Mouse (Mus musculus) heart, adult 10 weeks (tissue): ENCODE measurements around the gene Ltb4r1. TPM values are rescaled to one million over a fixed set of nuclear protein-coding genes. Genes with fewer than 3 reads are reported as not detected.

ENCODE experiments used
- polyA plus RNA-seq: library from polyadenylated mRNA; stranded (reverse); fragments of 350-450 nt; fragmentation: Illumina TruSeq; extraction: RNeasy Lipid Tissue Mini Kit (QIAGEN cat#74804); gene quantifications from one replicate; pipeline ENCODE4 v1.2.3, GENCODE M21; 2014; ENCODE audit warnings: low read depth, low replicate concordance

Gene Ltb4r1
- polyA plus RNA-seq: 0.45 TPM

GRCm38 (mm10) chr14:55765696-55766095 lies at the start of gene Ltb4r1:
Gene Ltb4r1, plus strand, starts transcription at chr14:55765962.

DNA sequence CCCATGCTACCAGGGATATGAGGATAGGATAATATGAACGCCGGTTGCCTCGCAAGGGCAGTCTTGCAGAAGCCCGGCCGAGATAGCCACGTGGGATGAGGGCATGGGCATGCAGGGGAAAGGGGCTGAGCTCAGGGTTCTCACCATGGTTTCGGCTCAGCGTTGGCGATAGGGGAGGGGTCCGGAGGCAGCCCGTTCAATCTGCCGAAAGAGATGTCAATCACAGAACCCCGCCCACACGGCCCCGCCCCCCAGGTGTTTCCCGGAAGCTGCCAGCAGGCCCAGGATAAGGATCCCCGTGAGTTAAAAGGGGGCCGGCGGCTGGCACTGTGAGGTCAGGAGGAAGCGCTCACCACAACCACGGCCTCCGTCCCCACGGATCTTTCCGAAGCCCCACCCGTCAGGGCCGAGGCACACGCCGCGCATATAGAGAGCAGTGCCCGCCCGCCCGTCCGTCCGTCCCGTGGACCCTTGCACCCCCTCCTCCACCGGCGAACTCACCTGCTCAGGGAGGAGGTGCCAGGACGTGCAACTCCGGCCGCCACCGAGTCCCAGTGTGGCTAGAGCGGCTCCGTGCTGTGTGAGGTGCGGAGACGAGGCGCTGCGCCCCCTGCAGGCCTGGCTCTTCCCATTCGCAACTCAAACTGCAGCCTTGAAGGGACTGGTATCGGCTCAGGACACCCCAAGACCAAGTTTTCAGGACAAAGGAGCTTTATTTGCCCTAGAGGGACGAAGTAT lies 43.9 kb upstream of the Ltb4r1 start, which contains the start of gene Rabggta:
Rabggta (minus strand) TSS at position 564 of the 738 bp plus-strand sequence.

GRCm38 (mm10) chr14:55745180-55745860 lies 20.4 kb upstream of the Ltb4r1 start, which contains the start of the genes Dhrs1 and Nop9:
Gene Dhrs1, minus strand, starts transcription at chr14:55745690.
Gene Nop9, plus strand, starts transcription at chr14:55745693.

DNA sequence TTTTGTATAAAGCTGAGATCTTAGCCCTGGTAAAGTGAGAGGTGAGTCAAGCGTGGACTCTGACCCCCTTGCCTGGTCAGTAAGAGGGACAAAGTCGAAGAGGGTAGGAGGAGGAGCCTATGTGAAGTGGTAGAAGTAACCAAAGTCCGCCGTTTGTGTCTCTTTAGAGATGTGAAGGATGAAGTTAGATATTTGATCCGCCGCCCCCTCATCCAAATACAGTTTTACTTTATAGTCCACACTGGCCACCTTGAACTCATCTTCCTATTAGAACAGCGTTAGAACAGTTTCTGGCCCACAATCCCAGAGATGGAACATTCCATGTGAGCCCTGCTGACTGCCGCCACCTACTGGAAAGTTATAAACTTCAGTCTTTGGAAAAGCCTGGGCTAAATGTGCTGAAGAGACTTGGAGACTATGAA lies 7.4 kb upstream of the Ltb4r1 start, which contains the start of gene Cideb:
Cideb (minus strand) TSS at position 96 of the 422 bp plus-strand sequence.

GRCm38 (mm10) chr14:55761163-55761562 lies 4.6 kb upstream of the Ltb4r1 start, which contains the start of gene Ltb4r2:
Gene Ltb4r2, plus strand, starts transcription at chr14:55761428.

GRCm38 (mm10) chr14:55783958-55784235 lies 18.1 kb downstream of the Ltb4r1 start, which contains the start of gene Adcy4:
Gene Adcy4, minus strand, starts transcription at chr14:55784095.

DNA sequence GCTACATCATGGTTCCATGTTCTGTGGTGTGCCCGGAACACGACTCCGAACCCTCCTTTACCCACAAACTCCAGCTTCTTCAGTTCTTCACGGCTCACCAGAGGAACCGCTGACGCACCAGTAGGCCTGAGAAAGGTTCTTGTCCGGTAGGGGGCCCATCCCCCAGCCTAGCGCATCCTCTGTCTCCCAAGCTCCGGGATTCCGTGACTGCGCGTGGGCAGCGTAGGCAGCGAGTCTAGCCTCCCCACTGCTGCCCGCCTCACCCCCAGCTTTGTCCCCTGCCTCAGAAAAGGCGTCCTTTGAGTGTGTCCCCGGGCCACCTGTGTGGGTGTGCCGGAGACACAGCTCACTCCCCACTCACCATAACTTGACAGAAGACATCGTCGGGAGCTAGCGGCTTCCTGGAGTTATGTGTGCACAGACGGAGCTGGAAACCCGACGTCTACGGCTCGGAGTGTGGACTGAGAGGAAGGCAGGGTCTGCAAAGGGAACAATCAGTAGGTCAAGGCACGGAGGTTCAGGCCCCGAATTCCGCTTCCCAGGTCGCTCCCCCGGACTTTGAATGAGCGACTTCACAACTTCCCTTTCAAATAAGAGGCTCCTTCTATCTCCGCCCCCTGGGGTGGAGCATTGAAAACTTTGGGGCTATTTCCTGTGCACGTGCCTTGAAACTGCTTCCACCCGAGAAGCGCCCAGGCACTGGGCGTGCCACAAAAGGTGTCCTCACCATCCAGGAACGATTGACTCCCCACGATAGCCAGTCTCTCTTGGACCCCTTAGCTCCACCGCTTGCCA lies 22.7 kb downstream of the Ltb4r1 start, which contains the start of gene Ripk3:
Ripk3 (minus strand) TSS at position 610 of the 795 bp plus-strand sequence.

Other genes with a start within 250 kb of the Ltb4r1 start
- not detected for gene Nrl, start 241.0 kb upstream of the Ltb4r1 start, polyA plus RNA-seq
- gene Pck2, start 225.7 kb upstream of the Ltb4r1 start, polyA plus RNA-seq: 8.5 TPM
- gene Dcaf11, start 206.0 kb upstream of the Ltb4r1 start, polyA plus RNA-seq: 175 TPM
- not detected for gene A730061H03Rik, start 205.6 kb upstream of the Ltb4r1 start, polyA plus RNA-seq
- 182 TPM for gene Fitm1, start 190.3 kb upstream of the Ltb4r1 start, polyA plus RNA-seq
- 165 TPM for gene Psme1, start 187.8 kb upstream of the Ltb4r1 start, polyA plus RNA-seq
- gene Emc9, start 180.7 kb upstream of the Ltb4r1 start, polyA plus RNA-seq: 51.3 TPM
- 100 TPM for gene Psme2, start 174.8 kb upstream of the Ltb4r1 start, polyA plus RNA-seq
- 19.4 TPM for gene Rnf31, start 174.3 kb upstream of the Ltb4r1 start, polyA plus RNA-seq
- 17.2 TPM for gene Irf9, start 162.4 kb upstream of the Ltb4r1 start, polyA plus RNA-seq
- 0.26 TPM for gene Rec8, start 147.9 kb upstream of the Ltb4r1 start, polyA plus RNA-seq
- 40.5 TPM for gene Ipo4, start 130.0 kb upstream of the Ltb4r1 start, polyA plus RNA-seq
- 2.1 TPM for gene Gm49378, start 128.1 kb upstream of the Ltb4r1 start, polyA plus RNA-seq
- 38.9 TPM for gene Tm9sf1, start 122.2 kb upstream of the Ltb4r1 start, polyA plus RNA-seq
- gene Tssk4, start 115.8 kb upstream of the Ltb4r1 start, polyA plus RNA-seq: 0.45 TPM
- 61.1 TPM for gene Mdp1, start 105.5 kb upstream of the Ltb4r1 start, polyA plus RNA-seq
- 16.2 TPM for gene Gmpr2, start 94.0 kb upstream of the Ltb4r1 start, polyA plus RNA-seq
- gene Nedd8, start 93.8 kb upstream of the Ltb4r1 start, polyA plus RNA-seq: 153 TPM
- 12.6 TPM for gene Tinf2, start 84.1 kb upstream of the Ltb4r1 start, polyA plus RNA-seq
- gene Tgm1, start 52.0 kb upstream of the Ltb4r1 start, polyA plus RNA-seq: 0.21 TPM
- 15.7 TPM for gene Rabggta, start 43.7 kb upstream of the Ltb4r1 start, polyA plus RNA-seq
- gene Dhrs1, start 20.3 kb upstream of the Ltb4r1 start, polyA plus RNA-seq: 55.4 TPM
- gene Nop9, start 20.3 kb upstream of the Ltb4r1 start, polyA plus RNA-seq: 10.6 TPM
- gene Cideb, start 7.5 kb upstream of the Ltb4r1 start, polyA plus RNA-seq: 6.6 TPM
- gene Ltb4r2, start 4.5 kb upstream of the Ltb4r1 start, polyA plus RNA-seq: not detected
- gene Adcy4, start 18.1 kb downstream of the Ltb4r1 start, polyA plus RNA-seq: 21.5 TPM
- 3.1 TPM for gene Ripk3, start 22.9 kb downstream of the Ltb4r1 start, polyA plus RNA-seq
- gene Nfatc4, start 57.2 kb downstream of the Ltb4r1 start, polyA plus RNA-seq: 5.2 TPM
- 3.8 TPM for gene Nynrin, start 88.0 kb downstream of the Ltb4r1 start, polyA plus RNA-seq
- not detected for gene Cbln3, start 118.4 kb downstream of the Ltb4r1 start, polyA plus RNA-seq
- 13.0 TPM for gene Khnyn, start 119.0 kb downstream of the Ltb4r1 start, polyA plus RNA-seq
- gene Sdr39u1, start 134.3 kb downstream of the Ltb4r1 start, polyA plus RNA-seq: 150 TPM
- gene Cma1, start 178.7 kb downstream of the Ltb4r1 start, polyA plus RNA-seq: 2.4 TPM
- not detected for gene Cma2, start 185.0 kb downstream of the Ltb4r1 start, polyA plus RNA-seq